In the genomic region with DNA sequence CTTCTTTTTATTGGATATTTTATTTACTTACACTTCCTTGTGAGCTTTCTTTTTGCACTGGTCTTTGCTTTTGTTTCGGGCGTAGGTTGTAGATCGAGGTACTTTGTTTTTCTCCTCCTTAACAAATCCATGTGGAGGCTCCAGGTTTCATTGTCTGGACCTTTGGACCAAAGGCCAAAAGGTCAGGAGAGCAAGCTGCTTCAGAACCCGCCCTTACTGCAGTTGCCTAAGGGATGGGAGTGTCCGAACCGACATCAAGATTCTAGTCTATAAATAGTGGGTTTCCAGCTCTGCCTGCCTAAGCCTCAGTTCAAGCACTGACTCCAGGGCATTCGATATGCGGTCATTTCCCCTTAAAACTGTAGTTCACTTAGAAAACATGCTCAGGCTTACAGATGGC, we compare ENCODE assay signal across 11 mouse cellular contexts. TPM values are rescaled to one million over a fixed set of nuclear protein-coding genes. Genes with fewer than 3 reads are reported as not detected.
DNase-seq lines count a peak whose midpoint lies in the region; ATAC-seq and TF ChIP-seq lines count a peak whose summit lies in the region.
"Had no signal": no experiment of that assay in that cellular context is flagged by ENCODE, and none has a peak within 500 bp of the region (broad histone marks: within the 10 kb centered on the region; RNA-seq: fewer than 3 reads in every experiment).

No protein-coding gene starts in this region.

- no peaks in the 10 kb centered on the region for H3K36me3 ChIP-seq in ES-Bruce4 (ENCODE audit: control insufficient read depth, insufficient read depth, low read length, poor library complexity, severe bottlenecking)
- no peaks in the 10 kb centered on the region for H3K36me3 ChIP-seq in intestine, embryonic 16.5 days (ENCODE audit: control insufficient read depth, insufficient read depth, low read length)
- peaks cover 17% of the 10 kb centered on the region for H3K36me3 ChIP-seq in liver, embryonic 13.5 days

- TF ChIP-seq EP300 in ES-Bruce4 (IDR thresholded peaks at IDR 0.05; ENCODE audit: insufficient read depth, low read depth, low read length), result peak; percentile 86

- H3K4me3 ChIP-seq in gastrocnemius, adult 2 months, result no peak overlapping the region
- H3K4me3 ChIP-seq in ES-Bruce4 (ENCODE audit: low read depth, low read length), result no peak overlapping the region
- H3K4me3 ChIP-seq in intestine, embryonic 16.5 days (ENCODE audit: low read length), result no peak overlapping the region
- H3K4me3 ChIP-seq in liver, embryonic 13.5 days (replicated peaks), result no peak overlapping the region

- WGBS in intestine, embryonic 16.5 days, result 47% methylated on average over 8 of the region's 8 CpGs
- 62% methylated on average over 8 of the region's 8 CpGs for WGBS in liver, embryonic 13.5 days (ENCODE audit: insufficient replicate concordance)

- TF ChIP-seq CTCF in gastrocnemius, adult 2 months (IDR thresholded peaks at IDR 0.05), result no peak
- no peak for TF ChIP-seq CTCF in ES-Bruce4 (IDR thresholded peaks at IDR 0.05; ENCODE audit: low read depth, low read length)

- no peak overlapping the region; the same call in 1 of the 2 replicates for H3K4me2 ChIP-seq in intestine, embryonic 16.5 days (ENCODE audit: low read depth, low read length)
- peak overlapping the region; percentile 21 for H3K4me2 ChIP-seq in liver, embryonic 13.5 days
- H3K4me2 ChIP-seq: lung, embryonic 14.5 days had no signal

- peak; percentile 34; the same call in 1 of the 2 replicates for ATAC-seq in intestine, embryonic 16.5 days
- ATAC-seq in liver, embryonic 13.5 days (ENCODE audit: low read depth), result no peak

- H3K27ac ChIP-seq in gastrocnemius, adult 2 months, result peak overlapping the region; percentile 35; the same call in 1 of the 2 replicates
- H3K27ac ChIP-seq in ES-Bruce4 (ENCODE audit: insufficient read depth, low read length), result peak overlapping the region; percentile 97
- H3K27ac ChIP-seq in intestine, embryonic 16.5 days (ENCODE audit: low read length), result peak overlapping the region; percentile 41; the same call in 1 of the 2 replicates
- H3K27ac ChIP-seq in liver, embryonic 13.5 days, result peak overlapping the region; percentile 39; the same call in 1 of the 2 replicates

- no peaks in the 10 kb centered on the region for H3K27me3 ChIP-seq in ES-Bruce4 (ENCODE audit: control insufficient read depth, insufficient read depth, low read length, poor library complexity, severe bottlenecking)
- no peaks in the 10 kb centered on the region for H3K27me3 ChIP-seq in intestine, embryonic 16.5 days (replicated peaks; ENCODE audit: control insufficient read depth, insufficient read depth, low read length)
- H3K27me3 ChIP-seq in liver, embryonic 13.5 days, result no peaks in the 10 kb centered on the region

- DNase-seq in gastrocnemius, adult 2 months, result no peak
- no peak for DNase-seq in gastrocnemius, postnatal 10 days
- DNase-seq in liver, embryonic 13.5 days, result no peak
- DNase-seq in urinary bladder, adult 18-20 months (ENCODE audit: low spot score in 2 of 2), result no peak
- no peak for DNase-seq in spleen, adult 18-20 months
- DNase-seq in thymus, postnatal 0 days (ENCODE audit: low spot score), result no peak
- DNase-seq: gastrocnemius, postnatal 14 days; lung, embryonic 14.5 days; thymus, postnatal 25 days had no signal

- H3K4me1 ChIP-seq in ES-Bruce4 (ENCODE audit: control insufficient read depth, insufficient read depth, low read length), result no peaks in the 10 kb centered on the region
- peaks cover 14% of the 10 kb centered on the region; the same call in 1 of the 2 replicates for H3K4me1 ChIP-seq in intestine, embryonic 16.5 days (ENCODE audit: control insufficient read depth, insufficient read depth, low read length)
- peaks cover 41% of the 10 kb centered on the region for H3K4me1 ChIP-seq in liver, embryonic 13.5 days (replicated peaks)

- no peak for TF ChIP-seq POLR2A in ES-Bruce4 (IDR thresholded peaks at IDR 0.05; ENCODE audit: insufficient read depth, low read length)

- H3K9me3 ChIP-seq in ES-Bruce4 (replicated peaks; ENCODE audit: control insufficient read depth, insufficient read depth, low read length, poor library complexity, severe bottlenecking), result no peaks in the 10 kb centered on the region
- H3K9me3 ChIP-seq in intestine, embryonic 16.5 days (ENCODE audit: control insufficient read depth, low read length), result no peaks in the 10 kb centered on the region
- no peaks in the 10 kb centered on the region for H3K9me3 ChIP-seq in liver, embryonic 13.5 days (replicated peaks)

- H3K9ac ChIP-seq in ES-Bruce4 (ENCODE audit: low read depth, poor library complexity, severe bottlenecking), result peak overlapping the region; percentile 9
- no peak overlapping the region for H3K9ac ChIP-seq in intestine, embryonic 16.5 days (ENCODE audit: low read depth, low read length)
- peak overlapping the region; percentile 20; the same call in 1 of the 2 replicates for H3K9ac ChIP-seq in liver, embryonic 13.5 days
- H3K9ac ChIP-seq: lung, embryonic 14.5 days had no signal

- intact Hi-C loops in gastrocnemius, adult 2 months (cut with DNase I), result no loop called here

RNA-seq across cellular contexts. Expression of a gene that starts 13.0 kb away (rescaled TPM):
- 10 to 100 TPM; 15.0 to 16.9 TPM for total RNA-seq in gastrocnemius, adult 2 months (2021)
- total RNA-seq in gastrocnemius, postnatal 10 days (2021), result 10 to 100 TPM; 15.2 to 23.4 TPM
- 46.0 and 48.7 TPM in 2 replicates for polyA plus RNA-seq in ES-Bruce4 (2011; ENCODE audit: insufficient read depth, insufficient read length, low read depth, missing spikeins)
- polyA plus RNA-seq in intestine, embryonic 16.5 days (2015; fragmentation: Nextera tagmentation; extraction: Ambion mirVana), result 41.6 and 42.0 TPM in 2 replicates
- 27.7 and 35.0 TPM in 2 replicates for polyA plus RNA-seq in liver, embryonic 13.5 days (2015; fragmentation: Nextera tagmentation; extraction: Ambion mirVana)
- polyA plus RNA-seq in thymus, postnatal 0 days (2015; fragmentation: Nextera tagmentation; extraction: Ambion mirVana), result 65.1 and 75.2 TPM in 2 replicates

RNA-seq across cellular contexts. Expression of a gene that starts 24.3 kb away (rescaled TPM):
- total RNA-seq in gastrocnemius, adult 2 months (2021), result 10 to 100 TPM; 25.5 to 26.1 TPM
- 10 to 100 TPM; 21.2 to 22.5 TPM for total RNA-seq in gastrocnemius, postnatal 10 days (2021)
- 61.3 and 68.4 TPM in 2 replicates for polyA plus RNA-seq in ES-Bruce4 (2011; ENCODE audit: insufficient read depth, insufficient read length, low read depth, missing spikeins)
- polyA plus RNA-seq in intestine, embryonic 16.5 days (2015; fragmentation: Nextera tagmentation; extraction: Ambion mirVana), result 68.2 and 73.5 TPM in 2 replicates
- polyA plus RNA-seq in liver, embryonic 13.5 days (2015; fragmentation: Nextera tagmentation; extraction: Ambion mirVana), result 47.8 and 52.0 TPM in 2 replicates
- polyA plus RNA-seq in thymus, postnatal 0 days (2015; fragmentation: Nextera tagmentation; extraction: Ambion mirVana), result 59.8 and 73.2 TPM in 2 replicates

RNA-seq across cellular contexts. Expression of a gene that starts 46.1 kb away (rescaled TPM):
- 10 to 100 TPM; 25.5 to 30.5 TPM for total RNA-seq in gastrocnemius, adult 2 months (2021)
- 1 to 10 TPM; 2.9 to 3.4 TPM for total RNA-seq in gastrocnemius, postnatal 10 days (2021)
- polyA plus RNA-seq in ES-Bruce4 (2011; ENCODE audit: insufficient read depth, insufficient read length, low read depth, missing spikeins), result 20.2 and 20.5 TPM in 2 replicates
- 17.1 and 17.5 TPM in 2 replicates for polyA plus RNA-seq in intestine, embryonic 16.5 days (2015; fragmentation: Nextera tagmentation; extraction: Ambion mirVana)
- polyA plus RNA-seq in liver, embryonic 13.5 days (2015; fragmentation: Nextera tagmentation; extraction: Ambion mirVana), result 17.8 and 19.7 TPM in 2 replicates
- 140 and 157 TPM in 2 replicates for polyA plus RNA-seq in thymus, postnatal 0 days (2015; fragmentation: Nextera tagmentation; extraction: Ambion mirVana)

Comparison
In these comparisons a context has a peak if more than half of its experiments do, and no peak if none do; other contexts are left out.
1. H3K27ac ChIP-seq: peak in every context shown above with its lines; median percentile 97 in ES-Bruce4; 41 in intestine, embryonic 16.5 days; 39 in liver, embryonic 13.5 days; 35 in gastrocnemius, adult 2 months.